Mouse (Mus musculus): ENCODE data around the gene Slc38a10. TPM values are rescaled to one million over a fixed set of nuclear protein-coding genes. Genes with fewer than 3 reads are reported as not detected.

Slc38a10 gene
- polyA plus RNA-seq, 1 experiment from 2014 or later = 68.4 TPM

- no peaks in the 10 kb centered on the region for H3K27me3 ChIP-seq (ENCODE audit: control insufficient read depth, insufficient read depth, low read length)
- H3K4me2 ChIP-seq (replicated peaks; ENCODE audit: low read depth, low read length) = no peak overlapping the region
- no peak for ATAC-seq (ENCODE audit: insufficient number of reproducible peaks, insufficient read depth, low FRiP score, low read depth)
- H3K9ac ChIP-seq (replicated peaks; ENCODE audit: low read depth, low read length) = no peak overlapping the region
- H3K27ac ChIP-seq (ENCODE audit: low read length) = no peak overlapping the region
- H3K9me3 ChIP-seq (ENCODE audit: control insufficient read depth, low read depth, low read length) = no peaks in the 10 kb centered on the region
- no peak overlapping the region for H3K4me3 ChIP-seq (ENCODE audit: low read depth, low read length)
- WGBS = 79% methylated on average over 23 of the region's 23 CpGs
- H3K4me1 ChIP-seq (ENCODE audit: control insufficient read depth, insufficient read depth, low read length) = peaks cover 8% of the 10 kb centered on the region; the same call in 1 of the 2 replicates
- H3K36me3 ChIP-seq (ENCODE audit: control insufficient read depth, insufficient read depth, low read length) = peaks cover 41% of the 10 kb centered on the region
These were observed 58.1 kb downstream of the Slc38a10 start for GRCm38 (mm10) chr11:120092817-120093591.

GRCm38 (mm10) chr11:120090661-120091060 lies 60.5 kb downstream of the Slc38a10 start:
- peaks cover 9% of the 10 kb centered on the region; the same call in 1 of the 2 replicates for H3K4me1 ChIP-seq (ENCODE audit: control insufficient read depth, insufficient read depth, low read length)
- no peak for ATAC-seq (ENCODE audit: insufficient number of reproducible peaks, insufficient read depth, low FRiP score, low read depth)
- H3K36me3 ChIP-seq (ENCODE audit: control insufficient read depth, insufficient read depth, low read length) = peaks cover 41% of the 10 kb centered on the region
- H3K9ac ChIP-seq (replicated peaks; ENCODE audit: low read depth, low read length) = no peak overlapping the region
- H3K4me3 ChIP-seq (ENCODE audit: low read depth, low read length) = no peak overlapping the region
- no peak overlapping the region for H3K27ac ChIP-seq (ENCODE audit: low read length)
- H3K9me3 ChIP-seq (ENCODE audit: control insufficient read depth, low read depth, low read length) = no peaks in the 10 kb centered on the region
- H3K27me3 ChIP-seq (ENCODE audit: control insufficient read depth, insufficient read depth, low read length) = no peaks in the 10 kb centered on the region
- 81% methylated on average over 4 of the region's 4 CpGs for WGBS
- H3K4me2 ChIP-seq (replicated peaks; ENCODE audit: low read depth, low read length) = no peak overlapping the region

- H3K9ac ChIP-seq (replicated peaks; ENCODE audit: low read depth, low read length) = peak within 1 kb of the TSS; percentile 92
- H3K9me3 ChIP-seq (ENCODE audit: control insufficient read depth, low read depth, low read length) = no peaks in the 10 kb centered on the region
- ATAC-seq (ENCODE audit: insufficient number of reproducible peaks, insufficient read depth, low FRiP score, low read depth) = peak; percentile 99
- H3K36me3 ChIP-seq (ENCODE audit: control insufficient read depth, insufficient read depth, low read length) = peaks cover 19% of the 10 kb centered on the region
- H3K4me3 ChIP-seq (ENCODE audit: low read depth, low read length) = peak within 1 kb of the TSS; percentile 97
- peaks cover 14% of the 10 kb centered on the region; the same call in 1 of the 2 replicates for H3K4me1 ChIP-seq (ENCODE audit: control insufficient read depth, insufficient read depth, low read length)
- peak within 1 kb of the TSS; percentile 93 for H3K4me2 ChIP-seq (replicated peaks; ENCODE audit: low read depth, low read length)
- peak within 1 kb of the TSS; percentile 63; the same call in 1 of the 2 replicates for H3K27ac ChIP-seq (ENCODE audit: low read length)
- H3K27me3 ChIP-seq (ENCODE audit: control insufficient read depth, insufficient read depth, low read length) = no peaks in the 10 kb centered on the region
- 0% methylated on average over 42 of the region's 42 CpGs for WGBS
These were observed 64.4 kb downstream of the Slc38a10 start, which contains the start of gene Cep131 for GRCm38 (mm10) chr11:120086702-120087152. Gene Cep131, minus strand, starts transcription at chr11:120086827.

- Histone ChIP-seq H3K4me2 (replicated peaks; ENCODE audit: low read depth, low read length) (peak overlapping the region; percentile 93), H3K27me3 (ENCODE audit: control insufficient read depth, insufficient read depth, low read length) (no peaks in the 10 kb centered on the region), H3K4me1 (ENCODE audit: control insufficient read depth, insufficient read depth, low read length) (peaks cover 14% of the 10 kb centered on the region; the same call in 1 of the 2 replicates), H3K36me3 (ENCODE audit: control insufficient read depth, insufficient read depth, low read length) (peaks cover 16% of the 10 kb centered on the region), H3K9ac (replicated peaks; ENCODE audit: low read depth, low read length) (peak overlapping the region; percentile 92), H3K27ac (ENCODE audit: low read length) (peak overlapping the region; percentile 55; the same call in 1 of the 2 replicates), H3K9me3 (ENCODE audit: control insufficient read depth, low read depth, low read length) (no peaks in the 10 kb centered on the region), H3K4me3 (ENCODE audit: low read depth, low read length) (peak overlapping the region; percentile 97)
- WGBS = under 1% methylated on average over 25 of the region's 25 CpGs
- peak; percentile 11; the same call in 1 of the 2 replicates for ATAC-seq (ENCODE audit: insufficient number of reproducible peaks, insufficient read depth, low FRiP score, low read depth)
These were observed 65.1 kb downstream of the Slc38a10 start for GRCm38 (mm10) chr11:120085891-120086627.

GRCm38 (mm10) chr11:120080282-120080681 lies 70.9 kb downstream of the Slc38a10 start:
- WGBS = 80% methylated on average over 6 of the region's 6 CpGs
- H3K9ac ChIP-seq (replicated peaks; ENCODE audit: low read depth, low read length) = no peak overlapping the region
- no peak overlapping the region for H3K4me3 ChIP-seq (ENCODE audit: low read depth, low read length)
- H3K27ac ChIP-seq (ENCODE audit: low read length) = no peak overlapping the region
- no peaks in the 10 kb centered on the region for H3K27me3 ChIP-seq (ENCODE audit: control insufficient read depth, insufficient read depth, low read length)
- H3K4me2 ChIP-seq (replicated peaks; ENCODE audit: low read depth, low read length) = no peak overlapping the region
- peaks cover 35% of the 10 kb centered on the region for H3K36me3 ChIP-seq (ENCODE audit: control insufficient read depth, insufficient read depth, low read length)
- no peaks in the 10 kb centered on the region for H3K9me3 ChIP-seq (ENCODE audit: control insufficient read depth, low read depth, low read length)
- ATAC-seq (ENCODE audit: insufficient number of reproducible peaks, insufficient read depth, low FRiP score, low read depth) = no peak
- peaks cover under 1% of the 10 kb centered on the region; the same call in 1 of the 2 replicates for H3K4me1 ChIP-seq (ENCODE audit: control insufficient read depth, insufficient read depth, low read length)

- ATAC-seq (ENCODE audit: insufficient number of reproducible peaks, insufficient read depth, low FRiP score, low read depth) = no peak
- no peaks in the 10 kb centered on the region for H3K4me1 ChIP-seq (ENCODE audit: control insufficient read depth, insufficient read depth, low read length)
- no peak overlapping the region for H3K9ac ChIP-seq (replicated peaks; ENCODE audit: low read depth, low read length)
- H3K27me3 ChIP-seq (ENCODE audit: control insufficient read depth, insufficient read depth, low read length) = no peaks in the 10 kb centered on the region
- 66% methylated on average over 3 of the region's 3 CpGs for WGBS
- H3K4me2 ChIP-seq (replicated peaks; ENCODE audit: low read depth, low read length) = no peak overlapping the region
- no peak overlapping the region for H3K27ac ChIP-seq (ENCODE audit: low read length)
- no peaks in the 10 kb centered on the region for H3K9me3 ChIP-seq (ENCODE audit: control insufficient read depth, low read depth, low read length)
- peaks cover 46% of the 10 kb centered on the region for H3K36me3 ChIP-seq (ENCODE audit: control insufficient read depth, insufficient read depth, low read length)
- H3K4me3 ChIP-seq (ENCODE audit: low read depth, low read length) = no peak overlapping the region
These were observed 75.0 kb downstream of the Slc38a10 start for GRCm38 (mm10) chr11:120076191-120076590.

GRCm38 (mm10) chr11:120072986-120073647 lies 78.0 kb downstream of the Slc38a10 start:
- H3K4me3 ChIP-seq (ENCODE audit: low read depth, low read length) = no peak overlapping the region
- 0 out of 2 replicates have a peak, but pooled peaks cover 7% of the 10 kb centered on the region for H3K4me1 ChIP-seq (ENCODE audit: control insufficient read depth, insufficient read depth, low read length)
- WGBS = 92% methylated on average over 9 of the region's 9 CpGs
- no peak overlapping the region for H3K9ac ChIP-seq (replicated peaks; ENCODE audit: low read depth, low read length)
- no peak for ATAC-seq (ENCODE audit: insufficient number of reproducible peaks, insufficient read depth, low FRiP score, low read depth)
- no peaks in the 10 kb centered on the region for H3K27me3 ChIP-seq (ENCODE audit: control insufficient read depth, insufficient read depth, low read length)
- H3K4me2 ChIP-seq (replicated peaks; ENCODE audit: low read depth, low read length) = no peak overlapping the region
- peaks cover 44% of the 10 kb centered on the region for H3K36me3 ChIP-seq (ENCODE audit: control insufficient read depth, insufficient read depth, low read length)
- H3K27ac ChIP-seq (ENCODE audit: low read length) = no peak overlapping the region
- H3K9me3 ChIP-seq (ENCODE audit: control insufficient read depth, low read depth, low read length) = no peaks in the 10 kb centered on the region

Measured in stomach, embryonic 14.5 days (tissue).